Mouse (Mus musculus): ENCODE data around the gene Sergef.

GRCm38 (mm10) chr7:46623979-46624378 is 15.6 kb downstream of the Sergef start:
- no peak for TF ChIP-seq POLR2A (IDR thresholded peaks at IDR 0.05; ENCODE audit: control insufficient read depth, extremely low read depth, insufficient read depth, low read length, poor library complexity)
- no peak for TF ChIP-seq CTCF (IDR thresholded peaks at IDR 0.05; ENCODE audit: borderline replicate concordance, control insufficient read depth, extremely low read depth, insufficient read depth, low read length, poor library complexity)

All from thymus, adult 2 months (tissue).